Mouse (Mus musculus): ENCODE results near the gene Gm42417.

DNA sequence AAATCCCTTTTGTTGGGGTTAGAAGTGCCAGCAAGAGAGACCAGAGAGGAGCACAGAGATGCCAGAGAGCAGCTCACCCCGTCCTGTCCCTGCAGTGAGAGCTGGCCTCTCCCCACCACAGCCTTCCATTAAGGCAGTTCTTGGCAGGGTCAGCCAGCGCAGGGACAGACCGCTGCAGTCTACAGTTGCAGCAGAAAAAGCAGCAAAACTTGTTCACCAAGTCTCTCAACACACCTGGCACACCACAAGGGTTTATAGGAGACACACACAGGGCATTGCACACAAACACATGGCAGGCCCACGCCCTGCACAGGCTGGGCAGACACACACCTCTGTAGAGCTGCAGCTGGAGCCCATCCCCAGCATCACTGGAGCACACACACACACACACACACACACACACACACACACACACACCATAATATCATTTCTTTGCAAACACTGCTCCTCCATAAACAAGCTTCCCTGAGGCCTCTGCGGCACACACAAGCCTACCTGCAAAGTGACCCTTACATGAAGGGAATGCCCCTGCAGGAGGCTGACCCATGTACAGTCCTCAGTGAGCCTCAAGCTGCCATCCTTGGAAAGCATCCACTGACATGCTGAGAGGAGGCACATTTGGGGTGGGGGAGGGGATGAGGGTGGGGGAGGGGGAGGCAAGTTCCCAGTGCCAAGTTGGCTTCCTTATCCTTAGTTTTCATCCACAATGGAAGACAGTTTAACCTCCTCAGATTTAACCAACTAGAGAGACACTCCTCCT lies 35.1 kb upstream of the Gm42417 start:
- TF ChIP-seq CTCF (IDR thresholded peaks at IDR 0.05; ENCODE audit: control insufficient read depth, insufficient read depth, insufficient replicate concordance, low read depth, low read length): no peak
- TF ChIP-seq POLR2A (IDR thresholded peaks at IDR 0.05; ENCODE audit: control insufficient read depth, low read depth, low read length): no peak
